Mouse (Mus musculus) intestine, postnatal 0 days (tissue): ENCODE results near the gene Tmem150c. TPM values are rescaled to one million over a fixed set of nuclear protein-coding genes. Genes with fewer than 3 reads are reported as not detected.

ENCODE experiments used
- ATAC-seq: fragments of 200-750 bp; cut with Nextera tagmentation; 2 replicates; pipeline ENCODE4 v1.8.0; 2017; ENCODE audit warnings: mild to moderate bottlenecking, moderate TSS enrichment, moderate library complexity
- H3K27ac ChIP-seq: fragments of 300-500 bp; sonication (generic); 2 replicates; pipeline ENCODE4 v1.5.1; 2014; ENCODE audit warnings: mild to moderate bottlenecking, low read depth, low read length, moderate library complexity
- H3K27me3 ChIP-seq: fragments of 300-500 bp; sonication (generic); replicated peaks from 2 replicates; pipeline ENCODE4 v1.6.1; 2014; ENCODE audit warnings: low read length, mixed read lengths; ENCODE audit not compliant: control insufficient read depth, insufficient read depth
- H3K36me3 ChIP-seq: fragments of 300-500 bp; sonication (generic); 2 replicates; pipeline ENCODE4 v1.6.1; 2014; ENCODE audit warnings: mild to moderate bottlenecking, moderate library complexity; ENCODE audit not compliant: control insufficient read depth, insufficient read depth
- H3K4me1 ChIP-seq: fragments of 300-500 bp; sonication (generic); replicated peaks from 2 replicates; pipeline ENCODE4 v1.6.1; 2014; ENCODE audit warnings: antibody characterized with exemption, low read length, mixed read lengths; ENCODE audit not compliant: control insufficient read depth, insufficient read depth
- H3K4me2 ChIP-seq: fragments of 300-500 bp; sonication (generic); replicated peaks from 2 replicates; pipeline ENCODE4 v1.6.1; 2014; ENCODE audit warnings: low read depth, mild to moderate bottlenecking, moderate library complexity
- H3K4me3 ChIP-seq: fragments of 300-500 bp; sonication (generic); 2 replicates; pipeline ENCODE4 v1.5.1; 2014; ENCODE audit warnings: low read depth, low read length
- H3K9ac ChIP-seq: fragments of 300-500 bp; sonication (generic); 2 replicates; pipeline ENCODE4 v1.6.1; 2014; ENCODE audit warnings: mild to moderate bottlenecking, low read depth, low read length
- H3K9me3 ChIP-seq: fragments of 300-500 bp; sonication (generic); 2 replicates; pipeline ENCODE4 v1.6.1; 2016; ENCODE audit warnings: mixed run types; ENCODE audit not compliant: control insufficient read depth
- CTCF ChIP-seq: sonication (generic); IDR thresholded peaks from 2 replicates; pipeline ENCODE4 v1.5.1; 2016; ENCODE audit warnings: low read depth, mild to moderate bottlenecking, control low read depth, antibody characterized with exemption, moderate library complexity
- WGBS: fragments of 180-500 bp; shearing (Covaris S2); extraction: QIAGEN DNeasy Blood & Tissue Kit; methylation state at CpG from one replicate; pipeline ENCODE4 v1.1.7; 2014; 5-methylcytosine and 5-hydroxymethylcytosine counted together
- polyA plus RNA-seq: library from polyadenylated mRNA; unstranded; fragments of >200 nt; fragmentation: Nextera tagmentation; extraction: Ambion mirVana; gene quantifications from 2 replicates; pipeline ENCODE4 v1.2.1, GENCODE M21; 2015

Tmem150c gene
- polyA plus RNA-seq, 1 experiment from 2014 or later = 1.1 TPM

GRCm38 (mm10) chr5:100072557-100072956 lies 87.1 kb downstream of the Tmem150c start:
- H3K4me3 ChIP-seq = no peak overlapping the region
- TF ChIP-seq CTCF = no peak
- H3K4me2 ChIP-seq = no peak overlapping the region
- no peak for ATAC-seq
- H3K9ac ChIP-seq = no peak overlapping the region
- H3K27ac ChIP-seq = no peak overlapping the region
- no peaks in the 10 kb centered on the region for H3K27me3 ChIP-seq
- H3K9me3 ChIP-seq = no peaks in the 10 kb centered on the region
- no peaks in the 10 kb centered on the region for H3K4me1 ChIP-seq
- peaks cover 31% of the 10 kb centered on the region for H3K36me3 ChIP-seq
- WGBS = 84% methylated on average over 9 of the region's 9 CpGs

- ATAC-seq = no peak
- Histone ChIP-seq H3K4me2 (no peak overlapping the region), H3K36me3 (peaks cover 40% of the 10 kb centered on the region), H3K4me1 (no peaks in the 10 kb centered on the region), H3K9ac (no peak overlapping the region), H3K9me3 (no peaks in the 10 kb centered on the region), H3K4me3 (no peak overlapping the region), H3K27ac (no peak overlapping the region), H3K27me3 (no peaks in the 10 kb centered on the region)
- no peak for TF ChIP-seq CTCF
- WGBS = 92% methylated on average over 5 of the region's 5 CpGs
These were observed 88.1 kb downstream of the Tmem150c start for GRCm38 (mm10) chr5:100071541-100071940.

- H3K9me3 ChIP-seq = no peaks in the 10 kb centered on the region
- peaks cover 52% of the 10 kb centered on the region for H3K36me3 ChIP-seq
- H3K4me2 ChIP-seq = no peak overlapping the region
- no peak overlapping the region for H3K9ac ChIP-seq
- ATAC-seq = peak; percentile 52; the same call in 1 of the 2 replicates
- H3K4me3 ChIP-seq = no peak overlapping the region
- TF ChIP-seq CTCF = peak; percentile 99
- no peaks in the 10 kb centered on the region for H3K27me3 ChIP-seq
- H3K4me1 ChIP-seq = no peaks in the 10 kb centered on the region
- no peak overlapping the region for H3K27ac ChIP-seq
- 28% methylated on average over 3 of the region's 3 CpGs for WGBS
These were observed 89.4 kb downstream of the Tmem150c start for GRCm38 (mm10) chr5:100070255-100070654.

- 95% methylated on average over 2 of the region's 2 CpGs for WGBS
- no peak overlapping the region for H3K9ac ChIP-seq
- no peak for TF ChIP-seq CTCF
- peaks cover 59% of the 10 kb centered on the region for H3K36me3 ChIP-seq
- no peaks in the 10 kb centered on the region for H3K9me3 ChIP-seq
- H3K27ac ChIP-seq = no peak overlapping the region
- no peaks in the 10 kb centered on the region for H3K27me3 ChIP-seq
- H3K4me3 ChIP-seq = no peak overlapping the region
- no peaks in the 10 kb centered on the region for H3K4me1 ChIP-seq
- no peak for ATAC-seq
- H3K4me2 ChIP-seq = no peak overlapping the region
These were observed 90.1 kb downstream of the Tmem150c start for GRCm38 (mm10) chr5:100069526-100069925.

GRCm38 (mm10) chr5:100067579-100067978 lies 92.0 kb downstream of the Tmem150c start:
- H3K36me3 ChIP-seq = peaks cover 62% of the 10 kb centered on the region
- no peaks in the 10 kb centered on the region for H3K27me3 ChIP-seq
- no peak for ATAC-seq
- WGBS = 93% methylated on average over 16 of the region's 16 CpGs
- no peaks in the 10 kb centered on the region for H3K4me1 ChIP-seq
- H3K9ac ChIP-seq = no peak overlapping the region
- no peak overlapping the region for H3K27ac ChIP-seq
- no peak overlapping the region for H3K4me2 ChIP-seq
- no peak for TF ChIP-seq CTCF
- no peak overlapping the region for H3K4me3 ChIP-seq
- H3K9me3 ChIP-seq = no peaks in the 10 kb centered on the region

- no peak overlapping the region for H3K27ac ChIP-seq
- no peaks in the 10 kb centered on the region for H3K9me3 ChIP-seq
- WGBS = 90% methylated on average over 14 of the region's 14 CpGs
- no peak overlapping the region for H3K9ac ChIP-seq
- H3K4me1 ChIP-seq = no peaks in the 10 kb centered on the region
- peaks cover 61% of the 10 kb centered on the region for H3K36me3 ChIP-seq
- TF ChIP-seq CTCF = no peak
- no peak overlapping the region for H3K4me3 ChIP-seq
- H3K27me3 ChIP-seq = no peaks in the 10 kb centered on the region
- no peak overlapping the region for H3K4me2 ChIP-seq
- no peak for ATAC-seq
These were observed 98.7 kb downstream of the Tmem150c start for GRCm38 (mm10) chr5:100060876-100061275.

- 77% methylated on average over 6 of the region's 6 CpGs for WGBS
- Histone ChIP-seq H3K9ac (no peak overlapping the region), H3K27ac (no peak overlapping the region), H3K4me3 (no peak overlapping the region), H3K4me2 (no peak overlapping the region), H3K9me3 (no peaks in the 10 kb centered on the region), H3K36me3 (peaks cover 49% of the 10 kb centered on the region), H3K4me1 (peaks cover 11% of the 10 kb centered on the region; the same call in 1 of the 2 replicates), H3K27me3 (no peaks in the 10 kb centered on the region)
- TF ChIP-seq CTCF = no peak
- ATAC-seq = no peak
These were observed 100.3 kb downstream of the Tmem150c start for GRCm38 (mm10) chr5:100059326-100059725.
